Mouse (Mus musculus): ENCODE data around the gene Sec61a1. TPM values are rescaled to one million over a fixed set of nuclear protein-coding genes. Genes with fewer than 3 reads are reported as not detected.

Gene Sec61a1
- polyA plus RNA-seq, 1 experiment from 2014 or later, result 203 TPM

DNA sequence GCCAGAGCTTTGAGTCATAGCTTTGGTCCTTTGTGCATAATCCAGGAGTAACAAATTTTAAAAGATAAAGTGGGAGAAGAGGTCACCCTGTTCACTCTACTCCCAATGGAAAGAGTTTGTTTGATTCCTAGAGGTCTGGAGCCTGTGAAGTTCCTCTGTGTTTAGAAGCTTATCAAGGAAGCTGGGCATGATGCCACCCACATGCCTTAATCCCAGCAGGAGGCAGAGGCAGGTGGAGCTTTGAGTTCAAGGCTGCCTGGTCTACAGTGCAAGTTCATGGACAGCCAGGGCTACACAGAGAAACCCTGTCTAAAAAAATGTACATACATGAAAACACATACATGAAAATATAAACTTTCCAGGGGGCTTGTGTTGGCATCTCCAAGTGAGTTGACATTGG lies 34.8 kb downstream of the Sec61a1 start:
- no peak for ATAC-seq (ENCODE audit: low FRiP score)

DNA sequence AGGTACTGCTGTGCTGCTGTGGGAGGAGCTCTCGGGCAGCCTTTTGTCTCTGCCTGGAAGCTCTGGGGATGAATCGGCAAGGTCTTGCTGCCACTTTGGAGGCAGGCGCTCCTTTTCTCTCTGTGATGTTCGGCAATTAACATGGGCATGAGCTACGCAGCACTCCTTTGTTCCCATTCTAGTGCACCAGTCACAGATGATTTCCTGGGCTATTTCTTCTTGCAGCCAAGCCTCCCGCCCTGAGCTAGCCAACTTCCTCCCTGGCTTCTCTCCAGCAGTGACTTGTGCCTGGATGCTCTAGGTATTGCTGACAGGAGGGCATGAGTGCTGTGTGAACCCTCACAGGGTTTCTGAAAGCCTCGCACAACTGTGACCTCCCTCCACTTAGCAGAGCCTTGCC lies 35.6 kb downstream of the Sec61a1 start:
- Histone ChIP-seq H3K4me1 (no peaks in the 10 kb centered on the region), H3K9me3 (replicated peaks) (no peaks in the 10 kb centered on the region), H3K9ac (no peak overlapping the region), H3K27ac (no peak overlapping the region), H3K27me3 (no peaks in the 10 kb centered on the region), H3K4me3 (no peak overlapping the region), H3K4me2 (replicated peaks) (no peak overlapping the region), H3K36me3 (peaks cover 90% of the 10 kb centered on the region)
- WGBS, result 76% methylated on average over 7 of the region's 7 CpGs
- ATAC-seq (ENCODE audit: low FRiP score), result no peak

More for the DNA sequence above, 34.8 kb downstream of the Sec61a1 start:
- no peak overlapping the region for H3K27ac ChIP-seq
- H3K36me3 ChIP-seq, result peaks cover 89% of the 10 kb centered on the region
- H3K27me3 ChIP-seq, result no peaks in the 10 kb centered on the region
- H3K9ac ChIP-seq, result no peak overlapping the region
- no peaks in the 10 kb centered on the region for H3K4me1 ChIP-seq
- no peak overlapping the region for H3K4me3 ChIP-seq
- no peaks in the 10 kb centered on the region for H3K9me3 ChIP-seq (replicated peaks)
- H3K4me2 ChIP-seq (replicated peaks), result no peak overlapping the region

DNA sequence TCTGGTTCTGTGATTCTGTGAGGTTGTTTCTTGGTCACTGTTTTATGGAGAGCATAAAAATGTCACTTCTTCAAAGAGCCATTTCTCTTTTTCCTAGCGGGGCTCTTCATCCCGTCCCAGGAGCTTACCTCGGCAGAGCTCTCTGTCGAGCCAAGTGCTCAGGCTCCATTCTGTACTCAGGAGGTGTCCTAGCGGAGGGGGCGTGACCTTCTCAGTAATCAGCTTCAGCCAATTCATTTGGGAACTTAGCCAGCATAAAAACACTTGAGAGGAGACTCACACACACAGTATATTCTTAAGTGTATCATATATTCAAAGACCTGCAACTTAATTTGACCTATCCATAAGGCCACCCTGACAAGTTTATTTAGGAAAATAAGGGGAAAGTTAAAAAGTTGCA lies 38.3 kb downstream of the Sec61a1 start:
- no peak overlapping the region for H3K27ac ChIP-seq
- H3K9me3 ChIP-seq (replicated peaks), result no peaks in the 10 kb centered on the region
- no peak overlapping the region for H3K4me2 ChIP-seq (replicated peaks)
- no peak overlapping the region for H3K9ac ChIP-seq
- no peaks in the 10 kb centered on the region for H3K27me3 ChIP-seq
- 76% methylated on average over 6 of the region's 6 CpGs for WGBS
- H3K4me3 ChIP-seq, result no peak overlapping the region
- no peaks in the 10 kb centered on the region for H3K4me1 ChIP-seq
- ATAC-seq (ENCODE audit: low FRiP score), result no peak
- peaks cover 88% of the 10 kb centered on the region for H3K36me3 ChIP-seq

DNA sequence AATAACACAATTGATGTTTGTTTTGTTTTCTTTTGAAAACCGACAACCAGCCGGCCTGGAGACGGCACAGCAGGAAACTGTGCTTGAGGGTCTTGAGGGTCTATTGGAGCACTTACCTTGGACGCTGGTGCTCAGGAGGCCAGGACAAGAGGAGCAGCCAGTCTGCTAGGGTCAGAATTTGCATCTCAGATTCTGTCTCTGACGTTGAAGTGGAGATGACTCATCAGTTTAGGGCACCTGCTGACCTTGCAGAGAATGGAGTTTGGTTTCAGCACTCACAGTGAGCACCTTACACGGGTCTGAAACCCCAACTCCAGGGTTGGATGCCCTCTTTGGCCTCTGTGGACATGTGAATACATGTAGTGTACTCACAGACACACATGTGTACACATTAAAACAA lies 48.8 kb downstream of the Sec61a1 start:
- H3K27ac ChIP-seq, result no peak overlapping the region
- H3K4me3 ChIP-seq, result no peak overlapping the region
- H3K27me3 ChIP-seq, result no peaks in the 10 kb centered on the region
- no peak overlapping the region for H3K4me2 ChIP-seq (replicated peaks)
- ATAC-seq (ENCODE audit: low FRiP score), result no peak
- H3K36me3 ChIP-seq, result peaks cover 70% of the 10 kb centered on the region
- H3K4me1 ChIP-seq, result peaks cover 11% of the 10 kb centered on the region
- no peaks in the 10 kb centered on the region for H3K9me3 ChIP-seq (replicated peaks)
- no peak overlapping the region for H3K9ac ChIP-seq
- 70% methylated on average over 6 of the region's 6 CpGs for WGBS

DNA sequence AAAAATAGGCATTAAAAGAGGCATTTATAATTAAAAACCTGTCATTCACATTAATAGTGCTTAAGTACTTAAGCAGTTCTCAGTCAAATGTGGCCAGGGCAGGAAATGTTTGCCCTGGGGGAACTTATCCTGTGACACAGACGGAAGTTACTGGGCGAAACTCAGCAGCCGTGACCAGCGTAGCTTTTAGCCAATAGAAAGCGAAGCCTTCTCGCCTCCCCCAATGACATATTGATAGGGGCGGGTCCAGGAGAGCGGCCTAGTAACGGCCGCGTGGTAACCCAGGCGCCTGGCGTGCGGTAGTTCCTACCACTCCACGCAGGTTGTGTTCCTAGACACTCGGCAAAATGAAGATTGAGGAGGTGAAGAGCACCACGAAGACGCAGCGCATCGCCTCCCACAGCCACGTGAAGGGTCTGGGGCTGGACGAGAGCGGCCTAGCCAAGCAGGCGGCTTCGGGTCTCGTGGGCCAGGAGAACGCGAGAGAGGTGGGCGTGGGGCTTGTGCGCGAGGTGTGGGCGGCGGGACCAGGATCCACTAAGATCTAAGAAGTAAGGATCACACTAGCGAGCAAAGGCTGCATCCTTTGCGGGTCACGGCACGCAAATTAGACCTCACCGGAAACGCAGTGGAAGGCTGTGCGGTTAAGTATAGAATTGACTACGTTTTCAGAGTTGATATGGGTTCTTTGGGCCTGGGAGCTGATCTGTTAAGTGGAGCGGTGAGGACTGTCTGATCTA lies 53.4 kb downstream of the Sec61a1 start, which contains the start of gene Ruvbl1:
Ruvbl1 (plus strand) TSS at position 229 of the 740 bp plus-strand sequence.
- Histone ChIP-seq H3K27ac (no peak within 1 kb of the TSS), H3K27me3 (peaks cover 4% of the 10 kb centered on the region), H3K4me1 (peaks cover 11% of the 10 kb centered on the region), H3K9me3 (replicated peaks) (no peaks in the 10 kb centered on the region), H3K36me3 (peaks cover 28% of the 10 kb centered on the region), H3K9ac (peak within 1 kb of the TSS; percentile 75), H3K4me3 (peak within 1 kb of the TSS; percentile 67), H3K4me2 (replicated peaks) (peak within 1 kb of the TSS; percentile 86)
- peak; percentile 100 for ATAC-seq (ENCODE audit: low FRiP score)
- WGBS, result under 1% methylated on average over 42 of the region's 42 CpGs

DNA sequence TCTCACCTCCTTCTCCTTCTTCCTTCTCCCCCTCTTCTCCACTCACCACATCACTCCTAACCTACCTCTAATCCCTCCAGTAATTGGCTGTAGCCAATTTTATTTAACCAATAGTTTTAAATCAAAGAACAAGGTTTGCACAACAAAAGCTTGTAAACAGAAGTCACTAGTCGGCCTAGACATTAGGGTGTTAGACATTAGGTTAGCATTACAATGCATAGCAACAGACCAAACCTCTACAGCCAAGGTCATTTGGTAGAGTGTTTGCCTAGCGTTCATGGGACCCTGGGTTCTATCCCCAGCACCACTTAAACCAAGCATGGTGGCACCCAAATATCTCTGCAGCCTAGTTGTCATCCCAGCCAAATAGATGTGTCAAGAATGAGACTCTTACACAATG lies 64.2 kb downstream of the Sec61a1 start:
- Histone ChIP-seq H3K9me3 (replicated peaks) (no peaks in the 10 kb centered on the region), H3K4me3 (no peak overlapping the region), H3K27ac (no peak overlapping the region), H3K27me3 (peaks cover 9% of the 10 kb centered on the region), H3K4me1 (no peaks in the 10 kb centered on the region), H3K9ac (no peak overlapping the region), H3K36me3 (no peaks in the 10 kb centered on the region), H3K4me2 (replicated peaks) (no peak overlapping the region)
- whole genome bisulfite sequencing, result 68% methylated on average over 2 of the region's 2 CpGs
- no peak for ATAC-seq (ENCODE audit: low FRiP score)

Other genes starting within 250 kb of the Sec61a1 start
- gene Eefsec, start 72.4 kb downstream of the Sec61a1 start, polyA plus RNA-seq (2016; fragmentation: Nextera tagmentation; extraction: Ambion mirVana), result 27.9 and 28.8 TPM in 2 replicates
- gene Ruvbl1, start 53.5 kb downstream of the Sec61a1 start, polyA plus RNA-seq (2016; fragmentation: Nextera tagmentation; extraction: Ambion mirVana), result 111 and 117 TPM in 2 replicates
- not detected in 2 replicates for gene Kbtbd12, start 119.0 kb upstream of the Sec61a1 start, polyA plus RNA-seq (2016; fragmentation: Nextera tagmentation; extraction: Ambion mirVana)
- gene Mgll, start 205.5 kb upstream of the Sec61a1 start, polyA plus RNA-seq (2016; fragmentation: Nextera tagmentation; extraction: Ambion mirVana), result 6.5 and 9.7 TPM in 2 replicates